Mouse (Mus musculus) myocyte (in vitro differentiated cells): ENCODE results near the gene Pde7b. TPM values are rescaled to one million over a fixed set of nuclear protein-coding genes. Genes with fewer than 3 reads are reported as not detected.

Experiments
- H3K27me3 ChIP-seq: one replicate; pipeline ENCODE4 v1.6.1; 2011; ENCODE audit not compliant: control insufficient read depth, insufficient read depth, insufficient read length
- H3K36me3 ChIP-seq: one replicate; pipeline ENCODE4 v1.6.1; 2011; ENCODE audit not compliant: control insufficient read depth, insufficient read depth
- H3K4me2 ChIP-seq: one replicate; pipeline ENCODE4 v1.6.1; 2011; ENCODE audit warnings: low read depth, control low read depth
- H3K4me3 ChIP-seq: one replicate; pipeline ENCODE4 v1.5.1; 2011; ENCODE audit warnings: mild to moderate bottlenecking, control low read depth, moderate library complexity
- H3K79me2 ChIP-seq: one replicate; pipeline ENCODE4 v1.6.1; 2011; ENCODE audit not compliant: control insufficient read depth, insufficient read depth
- H3ac ChIP-seq: one replicate; pipeline ENCODE4 v1.6.1; 2011; ENCODE audit not compliant: control insufficient read depth, insufficient read length
- CEBPB ChIP-seq: IDR thresholded peaks from 2 replicates; pipeline ENCODE4 v1.6.1; 2011; ENCODE audit warnings: mild to moderate bottlenecking, moderate library complexity; ENCODE audit not compliant: poor library complexity, insufficient read depth, severe bottlenecking
- E2F4 ChIP-seq: IDR thresholded peaks from one replicate; pipeline ENCODE4 v1.6.1; 2011; ENCODE audit warnings: mild to moderate bottlenecking, control low read depth, moderate library complexity; ENCODE audit not compliant: insufficient read depth
- MAX ChIP-seq: IDR thresholded peaks from one replicate; pipeline ENCODE4 v1.6.1; 2011; ENCODE audit warnings: low read depth, mild to moderate bottlenecking, control low read depth
- MYOD1 ChIP-seq, 3 experiments: IDR thresholded peaks; one replicate each; pipeline ENCODE4 v1.6.1; 2011; ENCODE audit warnings: control low read depth in 2 of 3, low read depth in 2 of 3, mild to moderate bottlenecking in 2 of 3, moderate library complexity in 1 of 3; ENCODE audit not compliant: insufficient read length in 2 of 3, control insufficient read depth in 1 of 3
- MYOG ChIP-seq, 3 experiments: IDR thresholded peaks; one replicate each; pipeline ENCODE4 v1.6.1; 2011; ENCODE audit warnings: control low read depth in 2 of 3, low read depth in 2 of 3, mild to moderate bottlenecking in 2 of 3; ENCODE audit not compliant: insufficient read length in 2 of 3, control insufficient read depth in 1 of 3, insufficient read depth in 1 of 3
- POLR2A ChIP-seq: IDR thresholded peaks from one replicate; pipeline ENCODE4 v1.6.1; 2011; ENCODE audit warnings: low read depth, mild to moderate bottlenecking, control low read depth, moderate library complexity; ENCODE audit not compliant: insufficient read length
- POLR2AphosphoS2 ChIP-seq: IDR thresholded peaks from one replicate; pipeline ENCODE4 v1.6.1; 2011; ENCODE audit warnings: low read depth, control low read depth; ENCODE audit not compliant: insufficient read length
- REST ChIP-seq: IDR thresholded peaks from one replicate; pipeline ENCODE4 v1.6.1; 2011; ENCODE audit warnings: mild to moderate bottlenecking, control low read depth, moderate library complexity; ENCODE audit not compliant: insufficient read depth, insufficient read length
- SRF ChIP-seq: IDR thresholded peaks from one replicate; pipeline ENCODE4 v1.6.1; 2011; ENCODE audit warnings: low read depth; ENCODE audit not compliant: control insufficient read depth, insufficient read length
- TCF12 ChIP-seq: IDR thresholded peaks from one replicate; pipeline ENCODE4 v1.6.1; 2011; ENCODE audit warnings: mild to moderate bottlenecking, control low read depth; ENCODE audit not compliant: poor library complexity, insufficient read depth, severe bottlenecking
- TCF3 ChIP-seq: IDR thresholded peaks from one replicate; pipeline ENCODE4 v1.6.1; 2011; ENCODE audit warnings: low read depth, control low read depth; ENCODE audit not compliant: insufficient read length
- USF1 ChIP-seq: IDR thresholded peaks from one replicate; pipeline ENCODE4 v1.6.1; 2011; ENCODE audit warnings: low read depth, mild to moderate bottlenecking, control low read depth, moderate library complexity
- polyA plus RNA-seq: library from polyadenylated mRNA; unstranded; fragments of >200 nt; fragmentation: generic; extraction: Trizol; gene quantifications from one replicate; pipeline ENCODE4 v1.2.1, GENCODE M21; 2012; ENCODE audit warnings: missing spikeins

Pde7b gene
- polyA plus RNA-seq, 1 experiment = 0.16 TPM

- Histone ChIP-seq H3K27me3 (no peaks in the 10 kb centered on the region), H3K36me3 (no peaks in the 10 kb centered on the region), H3K4me3 (no peak overlapping the region), H3ac (no peak overlapping the region), H3K4me2 (no peak overlapping the region), H3K79me2 (no peaks in the 10 kb centered on the region)
- no peak for TF ChIP-seq TCF3
- no peak for TF ChIP-seq MAX
- TF ChIP-seq USF1 = no peak
- TF ChIP-seq E2F4 = no peak
- TF ChIP-seq POLR2AphosphoS2 = no peak
- no peak for TF ChIP-seq REST
- no peak for TF ChIP-seq POLR2A
- TF ChIP-seq MYOG (IDR thresholded peaks at IDR 0.05; ENCODE audit: control insufficient read depth in 1 of 3, insufficient read depth in 1 of 3, insufficient read length in 2 of 3, low read depth in 2 of 3) = no peak
- no peak for TF ChIP-seq MYOD1 (IDR thresholded peaks at IDR 0.05; ENCODE audit: control insufficient read depth in 1 of 3, insufficient read length in 2 of 3, low read depth in 2 of 3)
- no peak for TF ChIP-seq CEBPB
- no peak for TF ChIP-seq TCF12
- TF ChIP-seq SRF = no peak
Measured at GRCm38 (mm10) chr10:20567684-20568236, 157.1 kb downstream of the Pde7b start.

GRCm38 (mm10) chr10:20556477-20556876, 168.4 kb downstream of the Pde7b start:
- no peak overlapping the region for H3ac ChIP-seq
- H3K27me3 ChIP-seq = no peaks in the 10 kb centered on the region
- H3K36me3 ChIP-seq = no peaks in the 10 kb centered on the region
- TF ChIP-seq MYOD1 (IDR thresholded peaks at IDR 0.05; ENCODE audit: control insufficient read depth in 1 of 3, insufficient read length in 2 of 3, low read depth in 2 of 3) (no peak), TCF12 (no peak), SRF (no peak), USF1 (no peak), REST (no peak), MYOG (IDR thresholded peaks at IDR 0.05; ENCODE audit: control insufficient read depth in 1 of 3, insufficient read depth in 1 of 3, insufficient read length in 2 of 3, low read depth in 2 of 3) (no peak), MAX (no peak), CEBPB (no peak), TCF3 (no peak), POLR2AphosphoS2 (no peak), POLR2A (no peak), E2F4 (no peak)
- no peak overlapping the region for H3K4me2 ChIP-seq
- no peaks in the 10 kb centered on the region for H3K79me2 ChIP-seq
- H3K4me3 ChIP-seq = no peak overlapping the region

GRCm38 (mm10) chr10:20551341-20551740, 173.5 kb downstream of the Pde7b start:
- no peaks in the 10 kb centered on the region for H3K79me2 ChIP-seq
- no peak overlapping the region for H3K4me2 ChIP-seq
- H3K36me3 ChIP-seq = no peaks in the 10 kb centered on the region
- TF ChIP-seq USF1 = no peak
- no peak overlapping the region for H3K4me3 ChIP-seq
- H3ac ChIP-seq = no peak overlapping the region
- no peaks in the 10 kb centered on the region for H3K27me3 ChIP-seq

- H3ac ChIP-seq = no peak overlapping the region
- H3K27me3 ChIP-seq = no peaks in the 10 kb centered on the region
- no peaks in the 10 kb centered on the region for H3K79me2 ChIP-seq
- H3K4me2 ChIP-seq = no peak overlapping the region
- TF ChIP-seq POLR2A = no peak
- no peak for TF ChIP-seq CEBPB
- TF ChIP-seq POLR2AphosphoS2 = no peak
- no peak for TF ChIP-seq MAX
- TF ChIP-seq USF1 = no peak
- TF ChIP-seq TCF12 = no peak
- no peak for TF ChIP-seq MYOD1 (IDR thresholded peaks at IDR 0.05; ENCODE audit: control insufficient read depth in 1 of 3, insufficient read length in 2 of 3, low read depth in 2 of 3)
- no peak for TF ChIP-seq MYOG (IDR thresholded peaks at IDR 0.05; ENCODE audit: control insufficient read depth in 1 of 3, insufficient read depth in 1 of 3, insufficient read length in 2 of 3, low read depth in 2 of 3)
- TF ChIP-seq TCF3 = no peak
- no peak for TF ChIP-seq REST
- no peaks in the 10 kb centered on the region for H3K36me3 ChIP-seq
- H3K4me3 ChIP-seq = no peak overlapping the region
Measured at GRCm38 (mm10) chr10:20550771-20551170, 174.1 kb downstream of the Pde7b start.

- no peak for TF ChIP-seq MYOD1 (IDR thresholded peaks at IDR 0.05; ENCODE audit: control insufficient read depth in 1 of 3, insufficient read length in 2 of 3, low read depth in 2 of 3)
- no peak for TF ChIP-seq POLR2AphosphoS2
- TF ChIP-seq REST = no peak
- TF ChIP-seq CEBPB = no peak
- TF ChIP-seq USF1 = no peak
- TF ChIP-seq MAX = no peak
- TF ChIP-seq E2F4 = no peak
- TF ChIP-seq SRF = no peak
- TF ChIP-seq TCF12 = no peak
- TF ChIP-seq POLR2A = no peak
- no peak for TF ChIP-seq MYOG (IDR thresholded peaks at IDR 0.05; ENCODE audit: control insufficient read depth in 1 of 3, insufficient read depth in 1 of 3, insufficient read length in 2 of 3, low read depth in 2 of 3)
- no peak for TF ChIP-seq TCF3
- Histone ChIP-seq H3K27me3 (no peaks in the 10 kb centered on the region), H3K79me2 (no peaks in the 10 kb centered on the region), H3K4me2 (no peak overlapping the region), H3K4me3 (no peak overlapping the region), H3ac (no peak overlapping the region), H3K36me3 (no peaks in the 10 kb centered on the region)
Measured at GRCm38 (mm10) chr10:20550161-20550560, 174.7 kb downstream of the Pde7b start.
